Mouse (Mus musculus) heart, adult 2 months (tissue): ENCODE measurements around the gene Kcp. TPM values are rescaled to one million over a fixed set of nuclear protein-coding genes. Genes with fewer than 3 reads are reported as not detected.

Experiments
- DNase-seq, 2 experiments: peaks; one replicate each; pipeline ENCODE4 v3.0.0; 2021
- H3K27ac ChIP-seq: fragments of 200-600 bp; 2 replicates; pipeline ENCODE4 v1.8.1; 2022
- H3K27me3 ChIP-seq: fragments of 200-500 bp; 2 replicates; pipeline ENCODE4 v1.6.1; 2012; ENCODE audit warnings: mild to moderate bottlenecking, low read length, inconsistent platforms, mixed read lengths; ENCODE audit not compliant: control insufficient read depth, insufficient read depth
- H3K36me3 ChIP-seq: fragments of 200-500 bp; 2 replicates; pipeline ENCODE4 v1.6.1; 2012; ENCODE audit warnings: low read length, inconsistent platforms; ENCODE audit not compliant: control insufficient read depth, insufficient read depth
- H3K4me1 ChIP-seq: fragments of 200-500 bp; 2 replicates; pipeline ENCODE4 v1.6.1; 2011; ENCODE audit warnings: low read length; ENCODE audit not compliant: control insufficient read depth, insufficient read depth
- H3K4me3 ChIP-seq: fragments of 200-600 bp; 2 replicates; pipeline ENCODE4 v1.8.1; 2022
- H3K79me2 ChIP-seq: fragments of 200-500 bp; replicated peaks from 2 replicates; pipeline ENCODE4 v1.6.1; 2012; ENCODE audit warnings: mild to moderate bottlenecking, inconsistent platforms, low read length, moderate library complexity, mixed read lengths; ENCODE audit not compliant: control insufficient read depth, insufficient read depth
- H3K9ac ChIP-seq: fragments of 200-500 bp; 2 replicates; pipeline ENCODE4 v1.6.1; 2012; ENCODE audit warnings: low read depth, mild to moderate bottlenecking, control low read depth, inconsistent platforms, low read length, mixed read lengths
- CTCF ChIP-seq: fragments of 200-600 bp; IDR thresholded peaks from 2 replicates; pipeline ENCODE4 v1.8.1; 2022; ENCODE audit warnings: antibody characterized with exemption, mild to moderate bottlenecking, moderate library complexity
- EP300 ChIP-seq: fragments of 200-500 bp; IDR thresholded peaks from 2 replicates; pipeline ENCODE4 v1.6.1; 2011; ENCODE audit warnings: low read depth, low read length, control low read depth; ENCODE audit not compliant: insufficient read depth
- POLR2A ChIP-seq: fragments of 200-500 bp; IDR thresholded peaks from 2 replicates; pipeline ENCODE4 v1.6.1; 2011; ENCODE audit warnings: mild to moderate bottlenecking, low read depth, low read length, control low read depth; ENCODE audit not compliant: insufficient read depth
- WGBS: fragments of 180-500 bp; shearing (Covaris S2); methylation state at CpG from one replicate; pipeline ENCODE4 v1.1.7; 2018; 5-methylcytosine and 5-hydroxymethylcytosine counted together
- intact Hi-C: fragments of 180-260 bp; cut with DNase I; formaldehyde crosslinking; loops from one replicate; pipeline ENCODE4 v1.15.1; 2025
- polyA plus RNA-seq: library from polyadenylated mRNA; depleted of rRNA; stranded (reverse); fragments of >200 nt; gene quantifications from 2 replicates; pipeline ENCODE4 v1.2.3, GENCODE M21; 2012
- total RNA-seq, 2 experiments: library from RNA; stranded (reverse); gene quantifications; 2 replicates each; pipeline ENCODE4 v1.2.3; 2021

The Kcp gene
- total and polyA plus RNA-seq, 3 experiments = 2.3 to 8.5 (median 3.0) TPM

GRCm38 (mm10) chr6:29517139-29517538 is 9.4 kb upstream of the Kcp start:
- no peak overlapping the region for H3K27ac ChIP-seq
- H3K4me1 ChIP-seq = peaks cover 1% of the 10 kb centered on the region; the same call in 1 of the 2 replicates
- no peaks in the 10 kb centered on the region for H3K79me2 ChIP-seq
- intact Hi-C loops = loop anchor here (1.0 kb wide), 1 partner anchor 132 kb away; no protein-coding TSS in a partner anchor
- no peak for TF ChIP-seq POLR2A
- peak; percentile 87 for TF ChIP-seq CTCF
- peak; percentile 76 to 78 for DNase-seq
- no peak overlapping the region for H3K4me3 ChIP-seq
- H3K9ac ChIP-seq = no peak overlapping the region
- WGBS = 8% methylated on average over 5 of the region's 5 CpGs
- no peaks in the 10 kb centered on the region for H3K27me3 ChIP-seq
- no peaks in the 10 kb centered on the region for H3K36me3 ChIP-seq

- WGBS = 4% methylated on average over 11 of the region's 11 CpGs
- Histone ChIP-seq H3K4me3 (no peak overlapping the region), H3K4me1 (peaks cover 1% of the 10 kb centered on the region; the same call in 1 of the 2 replicates), H3K27ac (peak overlapping the region; percentile 36; the same call in 1 of the 2 replicates), H3K79me2 (no peaks in the 10 kb centered on the region), H3K36me3 (no peaks in the 10 kb centered on the region), H3K9ac (0 out of 2 replicates have a peak overlapping the region, but pooled peaks have one; percentile 6), H3K27me3 (no peaks in the 10 kb centered on the region)
- intact Hi-C loops = no loop called here
- TF ChIP-seq CTCF (no peak), EP300 (no peak), POLR2A (no peak)
- peak; percentile 61 to 70 for DNase-seq
Observed at GRCm38 (mm10) chr6:29513284-29513683, 5.5 kb upstream of the Kcp start.

- peaks cover 6% of the 10 kb centered on the region; the same call in 1 of the 2 replicates for H3K27me3 ChIP-seq
- no peak for TF ChIP-seq POLR2A
- no peak for TF ChIP-seq CTCF
- no peak for TF ChIP-seq EP300
- no peak overlapping the region for H3K4me3 ChIP-seq
- H3K79me2 ChIP-seq = no peaks in the 10 kb centered on the region
- intact Hi-C loops = no loop called here
- no peak overlapping the region for H3K9ac ChIP-seq
- WGBS = 41% methylated on average over 2 of the region's 2 CpGs
- DNase-seq = peak; percentile 56
- H3K36me3 ChIP-seq = no peaks in the 10 kb centered on the region
- no peak overlapping the region for H3K27ac ChIP-seq
- H3K4me1 ChIP-seq = peaks cover 1% of the 10 kb centered on the region; the same call in 1 of the 2 replicates
Observed at GRCm38 (mm10) chr6:29509086-29509485, 1.3 kb upstream of the Kcp start.

GRCm38 (mm10) chr6:29506834-29507233 is 918 bp downstream of the Kcp start:
- H3K36me3 ChIP-seq = no peaks in the 10 kb centered on the region
- intact Hi-C loops = no loop called here
- no peak overlapping the region for H3K4me3 ChIP-seq
- no peak for TF ChIP-seq EP300
- no peak for TF ChIP-seq CTCF
- TF ChIP-seq POLR2A = no peak
- H3K27me3 ChIP-seq = peaks cover 6% of the 10 kb centered on the region; the same call in 1 of the 2 replicates
- H3K9ac ChIP-seq = no peak overlapping the region
- no peaks in the 10 kb centered on the region for H3K79me2 ChIP-seq
- DNase-seq = no peak
- H3K4me1 ChIP-seq = no peaks in the 10 kb centered on the region; the same call in 1 of the 2 replicates
- H3K27ac ChIP-seq = no peak overlapping the region
- WGBS = 36% methylated on average over 8 of the region's 8 CpGs

GRCm38 (mm10) chr6:29505493-29505892 is 2.3 kb downstream of the Kcp start:
- Histone ChIP-seq H3K27ac (no peak overlapping the region), H3K4me1 (no peaks in the 10 kb centered on the region; the same call in 1 of the 2 replicates), H3K27me3 (peaks cover 6% of the 10 kb centered on the region; the same call in 1 of the 2 replicates), H3K36me3 (no peaks in the 10 kb centered on the region), H3K9ac (no peak overlapping the region), H3K4me3 (no peak overlapping the region), H3K79me2 (no peaks in the 10 kb centered on the region)
- intact Hi-C loops = no loop called here
- 90% methylated on average over 5 of the region's 5 CpGs for WGBS
- TF ChIP-seq EP300 (no peak), POLR2A (no peak), CTCF (no peak)
- no peak for DNase-seq

- TF ChIP-seq POLR2A (no peak), EP300 (no peak), CTCF (peak; percentile 52)
- no peaks in the 10 kb centered on the region for H3K36me3 ChIP-seq
- H3K4me1 ChIP-seq = no peaks in the 10 kb centered on the region
- H3K27me3 ChIP-seq = no peaks in the 10 kb centered on the region
- intact Hi-C loops = no loop called here
- no peak for DNase-seq
- no peak overlapping the region for H3K4me3 ChIP-seq
- no peak overlapping the region for H3K9ac ChIP-seq
- 92% methylated on average over 1 of the region's 1 CpGs for WGBS
- no peak overlapping the region for H3K27ac ChIP-seq
- H3K79me2 ChIP-seq = no peaks in the 10 kb centered on the region
Observed at GRCm38 (mm10) chr6:29501599-29501998, 6.2 kb downstream of the Kcp start.
